In genomic region chr14:47396165-47396652, GRCm38 (mm10) we compare ENCODE assay signal across 8 mouse cellular contexts. TPM values are rescaled to one million over a fixed set of nuclear protein-coding genes. Genes with fewer than 3 reads are reported as not detected.
A peak's percentile ranks its signal among the peaks of the same experiment; 100 is the strongest.
DNase-seq lines count a peak whose midpoint lies in the region; ATAC-seq and TF ChIP-seq lines count a peak whose summit lies in the region.

No protein-coding gene starts in this region.

- H3K27me3 ChIP-seq in testis, adult 2 months (ENCODE audit: control insufficient read depth, insufficient read depth, low read length) = no peaks in the 10 kb centered on the region
- H3K27me3 ChIP-seq in embryonic facial prominence, embryonic 15.5 days = no peaks in the 10 kb centered on the region
- no peaks in the 10 kb centered on the region for H3K27me3 ChIP-seq in kidney, embryonic 14.5 days (ENCODE audit: control insufficient read depth, insufficient read depth, low read length)
- no peaks in the 10 kb centered on the region for H3K27me3 ChIP-seq in midbrain, embryonic 14.5 days (ENCODE audit: control insufficient read depth, insufficient read depth, low read length)

- no peaks in the 10 kb centered on the region for H3K4me1 ChIP-seq in testis, adult 2 months (ENCODE audit: control insufficient read depth, insufficient read depth, low read length)
- no peaks in the 10 kb centered on the region; the same call in 1 of the 2 replicates for H3K4me1 ChIP-seq in embryonic facial prominence, embryonic 15.5 days
- H3K4me1 ChIP-seq in kidney, embryonic 14.5 days (ENCODE audit: control insufficient read depth, insufficient read depth, low read length) = no peaks in the 10 kb centered on the region
- no peaks in the 10 kb centered on the region for H3K4me1 ChIP-seq in midbrain, embryonic 14.5 days (ENCODE audit: control insufficient read depth, insufficient read depth, low read length)

- H3K9me3 ChIP-seq in embryonic facial prominence, embryonic 15.5 days (replicated peaks) = no peaks in the 10 kb centered on the region
- H3K9me3 ChIP-seq in kidney, embryonic 14.5 days (ENCODE audit: control insufficient read depth, low read length) = no peaks in the 10 kb centered on the region
- no peaks in the 10 kb centered on the region for H3K9me3 ChIP-seq in midbrain, embryonic 14.5 days (ENCODE audit: control insufficient read depth, low read length)

- peak; percentile 44; the same call in 1 of the 2 replicates for TF ChIP-seq CTCF in testis, adult 2 months (IDR thresholded peaks at IDR 0.05; ENCODE audit: control insufficient read depth, insufficient read depth, insufficient replicate concordance, low read depth, low read length)

- DNase-seq in frontal cortex, postnatal 14 days (ENCODE audit: low spot score in 2 of 2) = no peak
- DNase-seq in testis, postnatal 10 days (ENCODE audit: low spot score) = no peak
- peak; percentile 80 for DNase-seq in midbrain, embryonic 14.5 days
- no peak for DNase-seq in urinary bladder, adult 2 months (ENCODE audit: low spot score)

- no peak overlapping the region for H3K9ac ChIP-seq in embryonic facial prominence, embryonic 15.5 days
- no peak overlapping the region for H3K9ac ChIP-seq in kidney, embryonic 14.5 days (ENCODE audit: low read depth, low read length)
- no peak overlapping the region for H3K9ac ChIP-seq in midbrain, embryonic 14.5 days (replicated peaks; ENCODE audit: low read length)

- peaks cover 2% of the 10 kb centered on the region; the same call in 1 of the 2 replicates for H3K36me3 ChIP-seq in testis, adult 2 months (ENCODE audit: control insufficient read depth, insufficient read depth, low read length)
- peaks cover 66% of the 10 kb centered on the region for H3K36me3 ChIP-seq in embryonic facial prominence, embryonic 15.5 days
- peaks cover 88% of the 10 kb centered on the region for H3K36me3 ChIP-seq in kidney, embryonic 14.5 days (ENCODE audit: control insufficient read depth, insufficient read depth, low read length)
- H3K36me3 ChIP-seq in midbrain, embryonic 14.5 days (ENCODE audit: control insufficient read depth, insufficient read depth, low read length) = peaks cover 15% of the 10 kb centered on the region

- peak; percentile 79 for ATAC-seq in frontal cortex, adult (ENCODE audit: low TSS enrichment)
- ATAC-seq in embryonic facial prominence, embryonic 15.5 days (ENCODE audit: insufficient number of reproducible peaks, low FRiP score, low TSS enrichment, low read depth) = peak; percentile 43; the same call in 1 of the 2 replicates
- ATAC-seq in kidney, embryonic 14.5 days (ENCODE audit: low FRiP score, low TSS enrichment) = peak; percentile 39; the same call in 1 of the 2 replicates
- ATAC-seq in midbrain, embryonic 14.5 days (ENCODE audit: low FRiP score, low TSS enrichment) = peak; percentile 58; the same call in 1 of the 2 replicates

- WGBS in embryonic facial prominence, embryonic 15.5 days = 63% methylated on average over 5 of the region's 5 CpGs
- WGBS in kidney, embryonic 14.5 days = 66% methylated on average over 5 of the region's 5 CpGs
- 69% methylated on average over 5 of the region's 5 CpGs for WGBS in midbrain, embryonic 14.5 days

- TF ChIP-seq POLR2A in testis, adult 2 months (IDR thresholded peaks at IDR 0.05; ENCODE audit: control insufficient read depth, low read depth, low read length) = no peak

- H3K27ac ChIP-seq in testis, adult 2 months (ENCODE audit: control insufficient read depth, insufficient read depth, low read depth, low read length) = no peak overlapping the region
- 0 out of 2 replicates have a peak overlapping the region, but pooled peaks have one; percentile 7 for H3K27ac ChIP-seq in embryonic facial prominence, embryonic 15.5 days (replicated peaks)
- H3K27ac ChIP-seq in kidney, embryonic 14.5 days (ENCODE audit: low read depth, low read length) = no peak overlapping the region
- H3K27ac ChIP-seq in midbrain, embryonic 14.5 days (replicated peaks; ENCODE audit: low read depth, low read length) = no peak overlapping the region

- H3K4me3 ChIP-seq in testis, adult 2 months (ENCODE audit: control insufficient read depth, low read depth, low read length) = no peak overlapping the region
- H3K4me3 ChIP-seq in embryonic facial prominence, embryonic 15.5 days (replicated peaks) = no peak overlapping the region
- no peak overlapping the region for H3K4me3 ChIP-seq in kidney, embryonic 14.5 days (ENCODE audit: low read length)
- H3K4me3 ChIP-seq in midbrain, embryonic 14.5 days (replicated peaks; ENCODE audit: low read depth, low read length) = no peak overlapping the region

- no peak overlapping the region for H3K4me2 ChIP-seq in embryonic facial prominence, embryonic 15.5 days (replicated peaks)
- no peak overlapping the region for H3K4me2 ChIP-seq in kidney, embryonic 14.5 days (replicated peaks; ENCODE audit: low read depth, low read length)
- no peak overlapping the region for H3K4me2 ChIP-seq in midbrain, embryonic 14.5 days (ENCODE audit: low read length)

RNA-seq across cellular contexts. Expression of gene Dlgap5, which starts 22.0 kb away (rescaled TPM):
- polyA plus RNA-seq in testis, adult 2 months (2012; rRNA removed) = 5.3 and 5.9 TPM in 2 replicates
- polyA plus RNA-seq in embryonic facial prominence, embryonic 15.5 days (2015; fragmentation: Nextera tagmentation; extraction: Ambion mirVana) = 37.5 and 38.4 TPM in 2 replicates
- 46.8 and 63.8 TPM in 2 replicates for polyA plus RNA-seq in kidney, embryonic 14.5 days (2014; fragmentation: Nextera tagmentation; extraction: Ambion mirVana)
- 5.2 and 12.6 TPM in 2 replicates for polyA plus RNA-seq in midbrain, embryonic 14.5 days (2014; fragmentation: Nextera tagmentation; extraction: Ambion mirVana)
- polyA plus RNA-seq in urinary bladder, adult 2 months (2012; rRNA removed) = 2.4 and 2.8 TPM in 2 replicates

RNA-seq across cellular contexts. Expression of gene Lgals3, which starts 28.7 kb away (rescaled TPM):
- 8.9 and 13.5 TPM in 2 replicates for polyA plus RNA-seq in testis, adult 2 months (2012; rRNA removed)
- 199 and 236 TPM in 2 replicates for polyA plus RNA-seq in embryonic facial prominence, embryonic 15.5 days (2015; fragmentation: Nextera tagmentation; extraction: Ambion mirVana)
- 11.2 and 12.0 TPM in 2 replicates for polyA plus RNA-seq in kidney, embryonic 14.5 days (2014; fragmentation: Nextera tagmentation; extraction: Ambion mirVana)
- polyA plus RNA-seq in midbrain, embryonic 14.5 days (2014; fragmentation: Nextera tagmentation; extraction: Ambion mirVana) = 3.3 and 8.4 TPM in 2 replicates
- 252 and 279 TPM in 2 replicates for polyA plus RNA-seq in urinary bladder, adult 2 months (2012; rRNA removed)

RNA-seq across cellular contexts. Expression of gene Fbxo34, which starts 54.0 kb away (rescaled TPM):
- polyA plus RNA-seq in testis, adult 2 months (2012; rRNA removed) = 51.5 and 52.5 TPM in 2 replicates
- 23.0 and 26.3 TPM in 2 replicates for polyA plus RNA-seq in embryonic facial prominence, embryonic 15.5 days (2015; fragmentation: Nextera tagmentation; extraction: Ambion mirVana)
- 13.8 and 25.8 TPM in 2 replicates for polyA plus RNA-seq in kidney, embryonic 14.5 days (2014; fragmentation: Nextera tagmentation; extraction: Ambion mirVana)
- polyA plus RNA-seq in midbrain, embryonic 14.5 days (2014; fragmentation: Nextera tagmentation; extraction: Ambion mirVana) = 28.5 and 33.2 TPM in 2 replicates
- 14.4 and 16.0 TPM in 2 replicates for polyA plus RNA-seq in urinary bladder, adult 2 months (2012; rRNA removed)

Comparison
In these comparisons a context has a peak if more than half of its experiments do, and no peak if none do; other contexts are left out.
1. RNA of gene Lgals3, which starts 28.7 kb away (polyA plus RNA-seq): 252 to 279 TPM in urinary bladder, adult 2 months and 199 to 236 TPM in embryonic facial prominence, embryonic 15.5 days; 11.2 to 12.0 TPM in kidney, embryonic 14.5 days, 8.9 to 13.5 TPM in testis, adult 2 months and 3.3 to 8.4 TPM in midbrain, embryonic 14.5 days; every median in the first group is over 10 times any median in the second.
2. Peak in every context shown above with its lines, with median percentiles within 50 percentile points of each other: ATAC-seq.